Mouse (Mus musculus) spleen, adult 2 months (tissue): Measurements from ENCODE around the gene Nudt8.

Experiments
- CTCF ChIP-seq: fragments of 200-500 bp; IDR thresholded peaks from 2 replicates; pipeline ENCODE4 v1.5.1; 2011; ENCODE audit warnings: mild to moderate bottlenecking, inconsistent platforms; ENCODE audit not compliant: insufficient read depth, insufficient read length, insufficient replicate concordance; ENCODE audit errors: extremely low read depth
- POLR2A ChIP-seq: fragments of 200-500 bp; IDR thresholded peaks from 2 replicates; pipeline ENCODE4 v1.6.1; 2011; ENCODE audit warnings: low read depth, low read length, inconsistent platforms

GRCm38 (mm10) chr19:3952099-3952498, 48.3 kb upstream of the Nudt8 start:
- TF ChIP-seq CTCF = no peak
- no peak for TF ChIP-seq POLR2A
